Mouse (Mus musculus) myocyte (in vitro differentiated cells): ENCODE results near the gene Actr6. TPM values are rescaled to one million over a fixed set of nuclear protein-coding genes. Genes with fewer than 3 reads are reported as not detected.
"Not testable (repeated sequence)": the region's sequence is repeated elsewhere in the genome, so short reads cannot be mapped to it uniquely, and the experiment has no call there.

Experiments used
- H3K27me3 ChIP-seq: one replicate; pipeline ENCODE4 v1.6.1; 2011; ENCODE audit not compliant: control insufficient read depth, insufficient read depth, insufficient read length
- H3K36me3 ChIP-seq: one replicate; pipeline ENCODE4 v1.6.1; 2011; ENCODE audit not compliant: control insufficient read depth, insufficient read depth
- H3K4me2 ChIP-seq: one replicate; pipeline ENCODE4 v1.6.1; 2011; ENCODE audit warnings: low read depth, control low read depth
- H3K4me3 ChIP-seq: one replicate; pipeline ENCODE4 v1.5.1; 2011; ENCODE audit warnings: mild to moderate bottlenecking, control low read depth, moderate library complexity
- H3K79me2 ChIP-seq: one replicate; pipeline ENCODE4 v1.6.1; 2011; ENCODE audit not compliant: control insufficient read depth, insufficient read depth
- H3ac ChIP-seq: one replicate; pipeline ENCODE4 v1.6.1; 2011; ENCODE audit not compliant: control insufficient read depth, insufficient read length
- CEBPB ChIP-seq: IDR thresholded peaks from 2 replicates; pipeline ENCODE4 v1.6.1; 2011; ENCODE audit warnings: mild to moderate bottlenecking, moderate library complexity; ENCODE audit not compliant: poor library complexity, insufficient read depth, severe bottlenecking
- E2F4 ChIP-seq: IDR thresholded peaks from one replicate; pipeline ENCODE4 v1.6.1; 2011; ENCODE audit warnings: mild to moderate bottlenecking, control low read depth, moderate library complexity; ENCODE audit not compliant: insufficient read depth
- MAX ChIP-seq: IDR thresholded peaks from one replicate; pipeline ENCODE4 v1.6.1; 2011; ENCODE audit warnings: low read depth, mild to moderate bottlenecking, control low read depth
- MYOD1 ChIP-seq, 3 experiments: IDR thresholded peaks; one replicate each; pipeline ENCODE4 v1.6.1; 2011; ENCODE audit warnings: control low read depth in 2 of 3, low read depth in 2 of 3, mild to moderate bottlenecking in 2 of 3, moderate library complexity in 1 of 3; ENCODE audit not compliant: insufficient read length in 2 of 3, control insufficient read depth in 1 of 3
- MYOG ChIP-seq, 3 experiments: IDR thresholded peaks; one replicate each; pipeline ENCODE4 v1.6.1; 2011; ENCODE audit warnings: control low read depth in 2 of 3, low read depth in 2 of 3, mild to moderate bottlenecking in 2 of 3; ENCODE audit not compliant: insufficient read length in 2 of 3, control insufficient read depth in 1 of 3, insufficient read depth in 1 of 3
- POLR2A ChIP-seq: IDR thresholded peaks from one replicate; pipeline ENCODE4 v1.6.1; 2011; ENCODE audit warnings: low read depth, mild to moderate bottlenecking, control low read depth, moderate library complexity; ENCODE audit not compliant: insufficient read length
- POLR2AphosphoS2 ChIP-seq: IDR thresholded peaks from one replicate; pipeline ENCODE4 v1.6.1; 2011; ENCODE audit warnings: low read depth, control low read depth; ENCODE audit not compliant: insufficient read length
- REST ChIP-seq: IDR thresholded peaks from one replicate; pipeline ENCODE4 v1.6.1; 2011; ENCODE audit warnings: mild to moderate bottlenecking, control low read depth, moderate library complexity; ENCODE audit not compliant: insufficient read depth, insufficient read length
- SRF ChIP-seq: IDR thresholded peaks from one replicate; pipeline ENCODE4 v1.6.1; 2011; ENCODE audit warnings: low read depth; ENCODE audit not compliant: control insufficient read depth, insufficient read length
- TCF12 ChIP-seq: IDR thresholded peaks from one replicate; pipeline ENCODE4 v1.6.1; 2011; ENCODE audit warnings: mild to moderate bottlenecking, control low read depth; ENCODE audit not compliant: poor library complexity, insufficient read depth, severe bottlenecking
- TCF3 ChIP-seq: IDR thresholded peaks from one replicate; pipeline ENCODE4 v1.6.1; 2011; ENCODE audit warnings: low read depth, control low read depth; ENCODE audit not compliant: insufficient read length
- USF1 ChIP-seq: IDR thresholded peaks from one replicate; pipeline ENCODE4 v1.6.1; 2011; ENCODE audit warnings: low read depth, mild to moderate bottlenecking, control low read depth, moderate library complexity
- polyA plus RNA-seq: library from polyadenylated mRNA; unstranded; fragments of >200 nt; fragmentation: generic; extraction: Trizol; gene quantifications from one replicate; pipeline ENCODE4 v1.2.1, GENCODE M21; 2012; ENCODE audit warnings: missing spikeins

The Actr6 gene
- polyA plus RNA-seq, 1 experiment: 4.5 TPM

DNA sequence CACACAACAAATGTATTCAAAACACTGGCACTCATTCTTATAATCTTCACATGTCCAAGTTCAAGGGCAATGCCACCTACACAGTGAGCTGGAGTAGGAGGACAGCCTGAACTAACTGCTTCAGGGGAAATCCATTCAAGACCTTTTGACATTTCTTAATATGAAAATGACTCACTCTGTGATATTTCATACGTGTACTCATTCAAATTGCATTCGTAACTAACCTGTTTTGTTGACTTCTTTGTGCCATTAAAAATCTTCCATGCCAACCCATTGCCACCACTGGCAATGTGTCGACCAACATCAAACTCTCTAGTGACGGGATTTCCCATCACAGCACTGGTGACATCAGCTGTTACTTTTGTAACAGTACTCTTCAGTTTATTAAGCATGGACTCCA, 54.0 kb downstream of the Actr6 start:
- H3K36me3 ChIP-seq: no peaks in the 10 kb centered on the region
- no peak overlapping the region for H3ac ChIP-seq
- no peaks in the 10 kb centered on the region for H3K27me3 ChIP-seq
- TF ChIP-seq MAX (no peak), USF1 (no peak), MYOD1 (IDR thresholded peaks at IDR 0.05; ENCODE audit: control insufficient read depth in 1 of 3, insufficient read length in 2 of 3, low read depth in 2 of 3) (no peak), POLR2AphosphoS2 (no peak), SRF (no peak), CEBPB (no peak), MYOG (IDR thresholded peaks at IDR 0.05; ENCODE audit: control insufficient read depth in 1 of 3, insufficient read depth in 1 of 3, insufficient read length in 2 of 3, low read depth in 2 of 3) (no peak), TCF12 (no peak), E2F4 (no peak), REST (no peak), POLR2A (no peak), TCF3 (no peak)
- H3K4me2 ChIP-seq: no peak overlapping the region
- no peak overlapping the region for H3K4me3 ChIP-seq
- peaks cover 20% of the 10 kb centered on the region for H3K79me2 ChIP-seq

DNA sequence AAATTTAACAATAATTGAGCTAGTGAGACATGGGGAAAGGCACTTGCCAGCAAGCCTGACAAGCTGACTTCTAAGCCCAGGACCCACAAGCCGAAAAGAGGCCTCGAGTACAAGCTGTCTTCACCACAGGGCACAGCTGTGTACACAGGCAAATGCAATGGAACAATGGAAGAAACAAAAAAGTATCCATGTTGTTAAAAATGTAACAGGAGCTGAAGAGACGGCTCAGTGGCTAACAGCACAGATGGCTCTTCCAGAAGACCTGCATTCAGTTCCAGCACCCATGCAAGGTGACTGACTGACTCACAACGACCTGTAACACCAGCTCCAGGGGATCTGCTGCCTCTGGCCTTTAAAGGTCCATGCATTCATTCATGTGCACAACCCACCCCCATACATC, 55.5 kb downstream of the Actr6 start:
- no peak overlapping the region for H3K4me2 ChIP-seq
- no peaks in the 10 kb centered on the region for H3K36me3 ChIP-seq
- H3K79me2 ChIP-seq: peaks cover 16% of the 10 kb centered on the region
- TF ChIP-seq TCF12: no peak
- TF ChIP-seq MYOG (IDR thresholded peaks at IDR 0.05; ENCODE audit: control insufficient read depth in 1 of 3, insufficient read depth in 1 of 3, insufficient read length in 2 of 3, low read depth in 2 of 3): peak in 1 of 3 experiments; percentile 48
- TF ChIP-seq MYOD1 (IDR thresholded peaks at IDR 0.05; ENCODE audit: control insufficient read depth in 1 of 3, insufficient read length in 2 of 3, low read depth in 2 of 3): peak in 2 of 3 experiments; percentile 14 to 23
- no peaks in the 10 kb centered on the region for H3K27me3 ChIP-seq
- H3K4me3 ChIP-seq: no peak overlapping the region
- no peak overlapping the region for H3ac ChIP-seq

DNA sequence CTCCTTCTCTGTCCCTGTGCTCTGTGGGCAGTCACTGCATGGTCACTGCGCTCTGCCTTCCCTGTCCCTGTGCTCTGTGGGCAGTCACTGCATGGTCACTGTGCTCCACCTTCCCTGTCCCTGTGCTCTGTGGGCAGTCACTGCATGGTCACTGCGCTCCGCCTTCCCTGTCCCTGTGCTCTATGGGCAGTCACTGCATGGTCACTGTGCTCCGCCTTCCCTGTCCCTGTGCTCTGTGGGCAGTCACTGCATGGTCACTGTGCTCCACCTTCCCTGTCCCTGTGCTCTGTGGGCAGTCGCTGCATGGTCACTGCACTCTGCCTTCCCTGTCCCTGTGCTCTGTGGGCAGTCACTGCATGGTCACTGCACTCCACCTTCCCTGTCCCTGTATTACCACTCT, 61.7 kb downstream of the Actr6 start:
- not testable (repeated sequence) for H3K27me3 ChIP-seq, H3K36me3 ChIP-seq, H3ac ChIP-seq, H3K4me2 ChIP-seq, H3K79me2 ChIP-seq, H3K4me3 ChIP-seq

DNA sequence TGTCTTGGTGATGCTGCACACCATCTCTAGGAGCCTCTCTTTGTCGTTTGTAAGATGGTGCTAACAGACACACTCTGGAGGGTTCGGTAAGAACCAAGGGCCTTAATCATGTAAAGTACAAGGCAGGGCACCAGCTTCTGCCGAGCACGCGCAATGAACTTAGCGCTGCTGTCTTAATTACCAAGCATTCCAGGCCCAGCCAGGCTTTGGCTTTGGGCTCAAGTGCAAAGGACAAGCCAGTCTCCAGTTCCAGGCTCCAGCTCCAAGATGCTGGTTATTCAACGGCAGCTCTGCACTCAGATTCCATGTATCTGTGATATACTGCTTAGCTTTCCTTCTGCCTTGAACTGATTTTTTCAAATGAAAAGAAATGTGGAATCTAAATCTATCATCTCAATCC, 64.5 kb downstream of the Actr6 start:
- Histone ChIP-seq H3K4me2 (no peak overlapping the region), H3K4me3 (no peak overlapping the region), H3K79me2 (no peaks in the 10 kb centered on the region), H3ac (no peak overlapping the region), H3K27me3 (no peaks in the 10 kb centered on the region), H3K36me3 (peaks cover 8% of the 10 kb centered on the region)
- no peak for TF ChIP-seq MYOD1 (IDR thresholded peaks at IDR 0.05; ENCODE audit: control insufficient read depth in 1 of 3, insufficient read length in 2 of 3, low read depth in 2 of 3)
- TF ChIP-seq TCF3: no peak
- no peak for TF ChIP-seq USF1
- no peak for TF ChIP-seq POLR2A
- TF ChIP-seq SRF: no peak
- TF ChIP-seq POLR2AphosphoS2: no peak
- no peak for TF ChIP-seq REST
- TF ChIP-seq E2F4: no peak
- no peak for TF ChIP-seq MYOG (IDR thresholded peaks at IDR 0.05; ENCODE audit: control insufficient read depth in 1 of 3, insufficient read depth in 1 of 3, insufficient read length in 2 of 3, low read depth in 2 of 3)
- no peak for TF ChIP-seq MAX
- no peak for TF ChIP-seq CEBPB
- TF ChIP-seq TCF12: no peak

DNA sequence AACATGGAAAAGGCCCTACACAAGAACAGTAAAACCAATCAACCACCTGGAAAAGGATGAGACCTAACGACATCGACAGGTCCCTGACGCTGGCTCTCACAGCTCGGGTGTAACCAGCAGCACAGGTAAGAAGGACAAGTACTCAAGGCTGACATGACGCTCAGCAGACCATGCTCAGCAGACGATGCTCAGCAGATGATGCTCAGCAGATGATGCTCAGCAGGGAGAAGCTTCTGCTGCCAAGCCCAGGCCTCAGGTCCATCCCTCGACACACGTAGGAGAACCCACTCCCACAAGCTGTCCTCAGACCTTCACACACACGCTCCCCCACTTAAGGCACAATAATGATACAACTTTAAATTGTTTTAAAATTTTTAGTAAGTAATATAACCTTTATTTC, 66.4 kb downstream of the Actr6 start:
- Histone ChIP-seq H3K4me3 (no peak overlapping the region), H3K79me2 (no peaks in the 10 kb centered on the region), H3K36me3 (peaks cover 11% of the 10 kb centered on the region), H3K27me3 (no peaks in the 10 kb centered on the region), H3ac (no peak overlapping the region), H3K4me2 (no peak overlapping the region)
- TF ChIP-seq USF1: no peak
- no peak for TF ChIP-seq MYOD1 (IDR thresholded peaks at IDR 0.05; ENCODE audit: control insufficient read depth in 1 of 3, insufficient read length in 2 of 3, low read depth in 2 of 3)
- TF ChIP-seq MYOG (IDR thresholded peaks at IDR 0.05; ENCODE audit: control insufficient read depth in 1 of 3, insufficient read depth in 1 of 3, insufficient read length in 2 of 3, low read depth in 2 of 3): no peak
- TF ChIP-seq MAX: no peak
- no peak for TF ChIP-seq CEBPB
- no peak for TF ChIP-seq TCF12
- no peak for TF ChIP-seq REST
- TF ChIP-seq POLR2A: no peak
- TF ChIP-seq TCF3: no peak
- TF ChIP-seq E2F4: no peak
- no peak for TF ChIP-seq SRF
- TF ChIP-seq POLR2AphosphoS2: no peak
